Mouse (Mus musculus) brain, embryonic 14.5 days (tissue): ENCODE measurements around the gene Tmem72. TPM values are rescaled to one million over a fixed set of nuclear protein-coding genes. Genes with fewer than 3 reads are reported as not detected.

Experiments
- DNase-seq: peaks from one replicate; pipeline ENCODE4 v3.0.0-alpha.2; 2011; ENCODE audit warnings: low read depth
- CTCF ChIP-seq: fragments of 200-500 bp; IDR thresholded peaks from 2 replicates; pipeline ENCODE4 v1.5.1; 2012; ENCODE audit warnings: inconsistent platforms, mild to moderate bottlenecking, moderate library complexity, borderline replicate concordance; ENCODE audit not compliant: insufficient read depth, insufficient read length; ENCODE audit errors: extremely low read depth
- POLR2A ChIP-seq: fragments of 200-500 bp; IDR thresholded peaks from 2 replicates; pipeline ENCODE4 v1.6.1; 2012; ENCODE audit warnings: mild to moderate bottlenecking, inconsistent platforms, borderline replicate concordance; ENCODE audit not compliant: poor library complexity, insufficient read depth, insufficient read length, severe bottlenecking; ENCODE audit errors: extremely low read depth
- polyA plus RNA-seq: library from polyadenylated mRNA; depleted of rRNA; stranded (reverse); fragments of >200 nt; gene quantifications from 2 replicates; pipeline ENCODE4 v1.2.3, GENCODE M21; 2012

Tmem72 gene
- polyA plus RNA-seq, 1 experiment = 0.63 TPM

DNA sequence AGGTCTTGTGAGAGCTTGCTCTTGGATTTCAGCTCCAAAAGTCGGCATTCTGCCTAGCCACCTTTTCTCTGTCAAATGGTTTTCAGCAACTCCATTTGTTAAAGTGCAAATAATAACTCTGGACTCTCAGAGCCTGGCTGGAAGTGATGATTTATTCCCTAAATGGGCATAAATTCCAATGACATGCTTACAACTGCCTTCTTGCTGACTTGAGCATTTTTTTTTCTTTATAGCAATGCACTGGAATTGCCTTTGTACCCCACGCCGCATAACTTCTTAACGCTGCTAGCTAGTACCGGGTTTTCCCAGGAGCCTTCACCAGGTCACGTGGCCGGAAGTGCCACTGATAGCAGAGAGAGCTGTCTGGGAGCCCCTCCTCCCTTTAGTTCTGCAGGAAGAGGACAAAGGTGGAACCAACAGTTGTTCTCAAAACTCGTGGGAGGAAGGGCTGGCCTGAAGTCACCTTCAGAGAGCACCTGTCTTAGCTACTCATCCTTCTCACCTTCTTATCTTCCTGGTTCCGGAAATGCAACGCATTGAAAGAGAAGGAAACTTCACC is 40.3 kb downstream of the Tmem72 start:
- no peak for DNase-seq
- TF ChIP-seq CTCF (no peak), POLR2A (no peak)

DNA sequence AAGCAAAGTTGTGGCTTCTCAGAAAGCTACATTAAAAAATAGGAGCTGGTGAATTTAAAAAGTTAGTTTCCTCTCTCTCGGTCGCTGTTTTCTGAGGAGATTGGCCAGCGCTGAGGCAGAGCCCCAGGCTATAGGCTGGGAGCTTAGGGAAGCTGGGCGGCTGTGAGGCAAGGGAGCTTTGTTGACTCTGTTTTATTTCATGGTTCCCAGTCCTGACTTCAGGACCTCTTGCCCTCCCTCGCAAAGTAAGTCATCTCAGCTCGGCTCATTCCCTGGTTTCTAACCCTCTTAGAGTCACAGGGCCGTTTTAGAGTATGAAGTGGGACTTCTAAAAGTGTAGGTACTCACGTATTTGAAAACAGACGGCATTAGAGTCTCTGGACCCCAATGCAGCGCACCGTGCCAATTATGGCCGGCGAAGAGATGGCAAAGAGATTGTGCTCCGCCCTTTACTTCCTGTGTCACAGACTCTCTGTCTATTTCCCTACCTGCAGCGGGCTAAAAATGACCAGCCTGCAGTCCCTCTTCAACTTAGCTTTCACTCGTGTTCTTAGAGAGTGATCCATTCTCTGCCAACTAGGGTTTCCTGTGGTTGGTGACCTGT is 42.3 kb downstream of the Tmem72 start:
- no peak for DNase-seq
- no peak for TF ChIP-seq CTCF
- no peak for TF ChIP-seq POLR2A

DNA sequence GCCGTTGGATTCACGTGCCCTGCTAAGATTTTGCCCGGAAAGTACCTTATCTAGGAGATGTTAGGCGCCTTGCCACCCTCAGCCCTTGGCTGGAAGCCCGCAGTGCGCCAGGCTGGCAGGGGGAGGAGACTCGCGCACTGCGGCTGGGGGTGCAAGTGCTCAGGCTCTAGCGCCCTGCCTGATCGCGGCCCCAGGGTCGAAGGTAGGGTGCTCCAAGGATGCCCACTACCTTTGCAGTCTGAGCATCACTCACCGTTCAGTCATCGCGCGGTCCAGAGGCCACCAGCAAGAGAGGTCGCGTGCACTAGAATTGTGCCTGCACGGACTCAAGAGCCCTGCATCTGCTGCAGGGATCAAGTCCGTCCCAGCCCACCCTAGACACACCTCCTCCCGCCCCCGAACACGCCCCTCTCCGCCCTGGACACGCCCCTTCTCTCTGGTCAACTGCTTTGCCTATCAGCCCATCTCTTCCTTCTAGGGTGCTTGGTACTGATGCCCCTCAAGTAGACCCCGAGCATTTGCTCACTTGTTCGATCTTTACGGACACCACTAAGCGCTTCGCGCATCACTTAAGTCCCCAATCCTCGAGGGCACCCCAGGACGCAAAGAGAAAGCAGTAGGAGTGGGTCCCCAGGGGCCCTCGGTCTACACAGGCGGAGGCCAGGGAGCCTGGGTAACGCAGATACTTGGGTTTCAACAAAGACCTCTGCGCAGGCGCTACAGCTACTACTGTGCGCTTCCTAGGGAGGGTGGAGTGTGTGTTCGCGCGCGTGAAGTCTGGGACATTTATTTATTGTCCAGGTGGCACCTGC is 43.0 kb downstream of the Tmem72 start, which contains the start of gene Rassf4:
Gene Rassf4 (minus strand): TSS at position 482 of the 812 bp plus-strand sequence.
- TF ChIP-seq POLR2A (peak; percentile 43; the same call in 1 of the 2 replicates), CTCF (no peak)
- DNase-seq = peak; percentile 95

DNA sequence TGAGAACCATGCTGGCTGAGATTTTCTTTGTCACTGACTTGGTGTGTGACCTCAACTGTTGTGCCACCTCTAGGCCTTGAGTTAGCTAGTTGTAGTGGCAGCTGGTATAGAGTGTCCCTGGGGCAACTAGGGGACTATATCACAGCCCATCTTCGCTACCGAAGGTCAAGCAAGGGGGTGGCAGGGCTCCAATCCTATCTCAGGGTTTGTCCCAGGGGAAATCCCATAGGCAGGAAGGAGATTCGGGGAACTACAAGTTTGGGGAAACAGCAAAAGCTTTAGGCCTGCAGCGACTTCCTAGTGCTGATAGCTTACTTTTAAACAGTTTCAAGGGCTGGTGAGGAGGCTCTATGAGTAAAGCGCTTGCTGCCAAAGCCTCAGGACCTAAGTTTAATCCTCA is 44.4 kb downstream of the Tmem72 start:
- DNase-seq = no peak
- no peak for TF ChIP-seq POLR2A
- no peak for TF ChIP-seq CTCF

DNA sequence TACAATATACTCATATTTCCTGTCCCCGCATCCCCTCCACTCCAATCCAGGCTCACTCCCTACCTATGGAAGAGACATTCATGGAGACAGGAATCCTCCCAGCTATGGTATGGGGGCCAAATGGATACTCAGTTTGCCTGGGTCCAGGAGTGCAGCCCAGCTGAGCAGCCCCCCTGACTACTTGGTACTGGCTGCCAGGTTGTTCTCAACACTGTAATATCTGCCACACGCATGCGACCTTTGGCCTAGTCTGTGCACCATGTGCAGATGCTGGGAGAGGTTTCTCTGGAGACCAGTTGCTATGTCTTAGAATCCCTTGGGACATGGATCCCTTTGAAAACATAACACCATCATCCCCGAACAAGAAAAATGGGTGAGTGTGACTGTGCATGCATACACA is 44.9 kb downstream of the Tmem72 start:
- no peak for DNase-seq
- TF ChIP-seq POLR2A (no peak), CTCF (no peak)

DNA sequence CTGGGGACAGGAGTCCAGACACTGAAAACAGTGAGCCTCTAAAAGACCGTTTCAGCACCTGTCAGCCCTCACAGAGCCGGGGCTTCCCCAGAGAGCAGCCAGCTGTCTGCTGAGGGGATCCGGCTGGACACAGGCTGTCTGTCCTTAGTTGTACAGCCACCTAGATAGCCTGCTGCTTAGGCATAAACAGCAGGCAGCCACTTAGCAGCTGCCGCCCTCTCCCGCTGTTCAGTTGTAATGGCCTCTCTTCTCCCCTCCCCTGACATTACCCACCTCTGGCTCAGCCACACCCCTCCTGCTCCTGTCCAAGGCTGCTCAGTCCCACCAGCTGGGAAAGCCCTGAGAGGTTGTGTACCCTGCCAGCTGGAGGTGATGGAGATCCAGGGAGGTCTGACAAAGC is 45.7 kb downstream of the Tmem72 start:
- peak; percentile 69 for DNase-seq
- no peak for TF ChIP-seq CTCF
- no peak for TF ChIP-seq POLR2A

DNA sequence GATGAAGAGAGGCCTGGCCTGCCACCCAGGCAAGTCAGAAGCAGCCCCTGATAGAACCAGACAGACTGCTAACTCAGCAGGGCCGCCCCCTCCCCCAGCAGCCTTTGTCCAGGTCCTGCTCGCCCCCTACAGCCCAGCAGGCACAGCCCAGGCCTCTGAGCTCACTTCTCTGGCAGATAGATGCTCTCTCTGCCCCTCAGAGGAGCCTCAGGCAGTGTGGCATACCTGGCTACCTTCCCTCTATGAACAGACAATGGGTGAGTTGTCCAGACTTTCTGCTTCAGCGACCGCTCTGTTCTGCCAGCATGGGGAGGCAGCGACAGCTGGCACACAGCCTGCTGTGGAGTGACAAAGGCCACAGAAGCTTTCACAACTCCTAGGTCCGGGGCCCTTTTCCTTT is 46.6 kb downstream of the Tmem72 start:
- peak; percentile 25; the same call in 1 of the 2 replicates for TF ChIP-seq CTCF
- no peak for TF ChIP-seq POLR2A
- peak; percentile 86 for DNase-seq

DNA sequence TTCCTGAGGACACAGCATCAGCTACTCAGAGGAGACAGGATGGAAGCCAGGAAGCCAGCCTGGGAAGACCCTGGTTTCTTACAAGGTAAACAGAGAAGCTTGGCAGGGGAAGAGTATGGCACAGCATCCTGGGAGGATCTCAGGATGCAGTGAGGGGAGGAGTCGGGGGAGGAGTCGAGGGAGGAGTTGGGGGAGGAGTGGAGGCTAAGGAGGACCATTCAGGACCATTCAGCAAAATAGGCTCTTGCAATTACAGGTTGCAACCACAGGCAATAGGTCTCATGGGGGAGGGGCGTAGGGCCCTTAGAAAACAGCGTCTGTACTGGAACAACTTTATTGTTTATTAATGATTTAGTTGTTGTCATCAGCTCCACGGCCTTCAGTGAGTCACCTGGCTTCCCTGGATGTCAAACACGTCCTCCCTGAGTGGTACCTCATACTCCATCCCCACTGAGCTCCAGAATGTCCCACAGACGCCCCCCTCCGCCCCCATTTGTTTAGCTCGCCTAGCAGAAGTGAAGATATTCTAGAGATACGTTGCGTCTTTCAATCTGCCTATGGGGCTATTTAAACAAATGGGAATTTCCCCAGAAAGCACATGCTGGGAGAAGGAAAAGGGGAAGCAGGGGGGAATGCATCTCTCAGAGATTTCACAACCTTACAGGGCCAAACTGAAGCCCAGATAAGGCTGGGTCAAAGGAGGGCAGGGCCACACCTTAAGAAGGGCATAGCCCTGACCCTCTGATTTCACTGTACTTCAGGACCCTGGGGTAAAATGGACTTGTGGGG is 47.8 kb downstream of the Tmem72 start:
- DNase-seq = peak; percentile 48
- TF ChIP-seq POLR2A (no peak), CTCF (no peak)

DNA sequence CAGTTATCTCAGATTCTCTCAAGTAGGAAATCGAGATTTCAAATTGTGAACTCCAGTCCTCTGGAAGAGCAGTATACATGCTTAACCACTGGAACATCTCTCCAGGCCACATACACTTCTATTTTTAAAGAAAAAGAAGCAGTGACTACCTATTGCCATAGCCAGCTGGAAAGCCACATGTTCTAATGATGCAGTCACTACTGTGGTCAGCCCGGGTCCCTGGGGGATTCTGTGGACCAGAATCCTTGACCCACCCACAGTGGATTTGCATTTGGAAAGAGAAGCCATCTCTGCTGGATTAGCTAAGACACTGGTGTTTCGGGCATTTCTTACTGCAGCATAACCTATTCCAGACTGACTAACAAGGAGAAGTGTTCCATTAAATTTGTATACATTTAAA is 49.3 kb downstream of the Tmem72 start:
- TF ChIP-seq CTCF (no peak), POLR2A (no peak)
- no peak for DNase-seq

DNA sequence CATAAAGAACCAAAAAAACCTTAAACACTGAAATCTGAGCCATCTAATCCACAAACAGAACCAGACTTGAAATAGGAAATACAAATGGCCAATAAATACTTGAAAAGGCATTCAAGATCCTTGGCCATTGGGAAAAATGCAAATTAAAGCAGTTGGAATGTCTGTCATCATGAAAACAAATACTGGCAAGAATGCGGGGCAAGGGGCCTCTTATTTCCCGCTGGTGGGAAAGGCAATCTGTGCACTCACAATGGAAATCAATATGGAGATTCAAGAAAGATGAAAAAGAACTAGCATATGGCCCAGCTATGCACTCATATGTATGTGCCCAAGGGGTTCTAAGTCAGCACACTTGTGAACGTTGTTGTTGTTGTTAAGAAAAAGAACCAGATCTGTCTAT is 49.8 kb downstream of the Tmem72 start:
- DNase-seq = peak; percentile 61
- no peak for TF ChIP-seq POLR2A
- no peak for TF ChIP-seq CTCF
